Mouse (Mus musculus) intestine, embryonic 16.5 days (tissue): ENCODE measurements at regions not wholly inside any gene's neighbourhood (a gene's known extent, or its start where the extent isn't known, plus 50 kb on each side); places are given as distances from the start of the nearest gene placed in this dataset.
"Not testable (repeated sequence)": the region's sequence is repeated elsewhere in the genome, so short reads cannot be mapped to it uniquely, and the experiment has no call there.

Experiments
- ATAC-seq: fragments of 200-750 bp; cut with Nextera tagmentation; 2 replicates; pipeline ENCODE4 v1.8.0; 2017; ENCODE audit warnings: moderate TSS enrichment, moderate library complexity
- H3K27ac ChIP-seq: fragments of 300-500 bp; sonication (generic); 2 replicates; pipeline ENCODE4 v1.5.1; 2014; ENCODE audit warnings: mild to moderate bottlenecking, low read length
- H3K27me3 ChIP-seq: fragments of 300-500 bp; sonication (generic); replicated peaks from 2 replicates; pipeline ENCODE4 v1.6.1; 2014; ENCODE audit warnings: low read length, control low read depth, mixed read lengths; ENCODE audit not compliant: control insufficient read depth, insufficient read depth
- H3K36me3 ChIP-seq: fragments of 300-500 bp; sonication (generic); 2 replicates; pipeline ENCODE4 v1.6.1; 2014; ENCODE audit warnings: low read length, control low read depth; ENCODE audit not compliant: control insufficient read depth, insufficient read depth
- H3K4me1 ChIP-seq: fragments of 300-500 bp; sonication (generic); 2 replicates; pipeline ENCODE4 v1.6.1; 2014; ENCODE audit warnings: low read length, control low read depth, mixed read lengths; ENCODE audit not compliant: control insufficient read depth, insufficient read depth
- H3K4me2 ChIP-seq: fragments of 300-500 bp; sonication (generic); 2 replicates; pipeline ENCODE4 v1.6.1; 2014; ENCODE audit warnings: low read depth, low read length, control low read depth
- H3K4me3 ChIP-seq: fragments of 300-500 bp; sonication (generic); 2 replicates; pipeline ENCODE4 v1.5.1; 2014; ENCODE audit warnings: mild to moderate bottlenecking, low read length
- H3K9ac ChIP-seq: fragments of 300-500 bp; sonication (generic); 2 replicates; pipeline ENCODE4 v1.6.1; 2014; ENCODE audit warnings: low read depth, low read length
- H3K9me3 ChIP-seq: fragments of 300-500 bp; sonication (generic); 2 replicates; pipeline ENCODE4 v1.6.1; 2016; ENCODE audit warnings: low read length, control low read depth; ENCODE audit not compliant: control insufficient read depth
- WGBS: fragments of 180-500 bp; shearing (Covaris S2); extraction: QIAGEN DNeasy Blood & Tissue Kit; methylation state at CpG from one replicate; pipeline ENCODE4 v1.1.7; 2014; 5-methylcytosine and 5-hydroxymethylcytosine counted together

DNA sequence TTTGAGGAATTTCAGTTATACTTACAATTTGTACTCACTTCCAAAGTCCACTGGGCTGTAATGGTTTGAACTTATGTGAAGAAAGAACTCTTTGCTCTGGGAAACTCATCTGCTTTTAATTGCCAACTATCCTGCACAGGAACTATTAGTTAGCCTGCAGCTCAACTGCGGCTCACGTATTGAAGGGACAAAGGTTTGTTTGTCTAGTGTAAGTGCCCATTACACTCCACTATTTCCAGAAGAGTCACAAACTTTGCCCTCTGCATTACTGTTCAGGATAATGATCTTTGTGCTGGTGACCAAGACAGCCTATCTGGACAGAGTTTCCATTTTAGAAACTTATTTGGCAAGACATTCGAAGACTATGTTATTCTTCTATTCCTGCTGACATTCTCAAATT is 74.5 kb downstream of the Slc10a2 start:
- ATAC-seq: peak; percentile 99
- 44% methylated on average over 3 of the region's 3 CpGs for WGBS

DNA sequence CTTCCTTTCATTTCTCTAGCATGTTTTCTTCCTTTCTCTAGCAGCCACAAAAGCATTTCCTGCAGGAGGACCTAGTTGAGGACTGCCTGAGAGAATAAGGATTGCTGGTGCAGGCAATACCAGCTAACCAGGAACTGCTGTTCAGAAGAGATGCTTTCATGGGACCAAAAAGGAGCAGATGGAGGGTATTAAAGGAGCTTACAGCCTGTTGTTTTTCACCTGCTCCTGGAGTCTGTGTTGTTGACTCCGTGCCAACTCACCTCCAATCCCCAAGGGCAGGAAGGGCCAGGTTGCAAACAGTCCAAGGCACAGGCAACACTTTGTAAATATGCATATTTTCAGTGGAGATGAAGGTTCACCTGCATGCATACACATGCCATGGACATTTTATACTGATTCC is 92.8 kb downstream of the Slc10a2 start:
- no peaks in the 10 kb centered on the region for H3K9me3 ChIP-seq
- H3K9ac ChIP-seq: no peak overlapping the region
- no peaks in the 10 kb centered on the region for H3K4me1 ChIP-seq
- WGBS: 60% methylated on average over 1 of the region's 1 CpGs
- no peaks in the 10 kb centered on the region for H3K36me3 ChIP-seq
- H3K4me2 ChIP-seq: no peak overlapping the region
- ATAC-seq: no peak
- H3K27ac ChIP-seq: no peak overlapping the region
- no peak overlapping the region for H3K4me3 ChIP-seq
- no peaks in the 10 kb centered on the region for H3K27me3 ChIP-seq

More for the DNA sequence above, 74.5 kb downstream of the Slc10a2 start:
- Histone ChIP-seq H3K4me2 (no peak overlapping the region), H3K9ac (no peak overlapping the region), H3K27me3 (no peaks in the 10 kb centered on the region), H3K4me3 (no peak overlapping the region), H3K27ac (0 out of 2 replicates have a peak overlapping the region, but pooled peaks have one; percentile 24), H3K9me3 (no peaks in the 10 kb centered on the region), H3K36me3 (no peaks in the 10 kb centered on the region), H3K4me1 (no peaks in the 10 kb centered on the region)

DNA sequence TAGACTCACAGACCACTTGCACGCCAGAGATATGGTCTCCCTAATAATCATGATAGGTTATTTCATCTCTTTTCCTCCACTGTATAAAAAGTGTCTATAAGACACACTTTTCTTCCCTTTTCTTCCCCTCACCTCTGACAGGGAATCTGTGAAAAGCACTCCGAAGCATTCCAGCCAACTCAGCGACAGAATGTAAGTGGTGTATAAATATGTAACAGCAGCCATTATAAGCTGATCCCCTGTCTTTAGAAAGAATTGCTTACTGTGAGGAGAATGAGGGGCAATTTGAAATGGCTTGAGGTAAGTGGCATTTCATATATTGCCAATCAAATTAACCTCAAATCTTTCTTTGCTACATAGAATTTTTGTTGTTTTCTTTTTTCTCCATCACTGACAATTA is 93.4 kb downstream of the Slc10a2 start:
- no peaks in the 10 kb centered on the region for H3K9me3 ChIP-seq
- no peaks in the 10 kb centered on the region for H3K4me1 ChIP-seq
- no peaks in the 10 kb centered on the region for H3K27me3 ChIP-seq
- 76% methylated on average over 3 of the region's 3 CpGs for WGBS
- no peak for ATAC-seq
- H3K36me3 ChIP-seq: no peaks in the 10 kb centered on the region
- H3K4me2 ChIP-seq: no peak overlapping the region
- no peak overlapping the region for H3K9ac ChIP-seq
- H3K27ac ChIP-seq: no peak overlapping the region
- no peak overlapping the region for H3K4me3 ChIP-seq

DNA sequence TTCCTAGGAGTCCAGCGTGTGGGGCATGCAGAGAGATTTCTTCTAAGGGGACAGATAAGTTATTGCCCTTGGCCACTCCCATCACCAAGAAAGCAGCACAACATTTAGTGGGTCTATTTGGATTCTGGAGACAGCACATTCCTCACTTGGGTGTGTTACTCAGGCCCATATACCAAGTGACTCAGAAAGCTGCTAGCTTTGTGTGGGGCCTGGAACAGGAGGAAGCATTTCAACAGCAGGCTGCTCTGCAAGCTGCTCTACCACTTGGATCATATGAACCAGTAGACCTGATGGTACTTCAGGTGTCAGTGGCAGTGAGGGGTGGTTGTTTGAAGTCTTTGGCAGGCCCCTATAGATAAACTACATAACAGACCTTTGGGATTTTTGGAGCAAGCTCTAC is 101.8 kb downstream of the Slc10a2 start:
- H3K36me3 ChIP-seq, H3K9me3 ChIP-seq, H3K9ac ChIP-seq, H3K4me1 ChIP-seq, H3K27me3 ChIP-seq, H3K4me3 ChIP-seq, H3K4me2 ChIP-seq, H3K27ac ChIP-seq: not testable (repeated sequence)
- 50% methylated on average over 1 of the region's 1 CpGs for WGBS
- peak; percentile 76 for ATAC-seq
